Mouse (Mus musculus) adrenal gland, adult 18-20 months (tissue): ENCODE measurements around the gene Zfp82. TPM values are rescaled to one million over a fixed set of nuclear protein-coding genes. Genes with fewer than 3 reads are reported as not detected.

Experiments
- microRNA-seq, 2 experiments: library from miRNA; unstranded; fragments of <30 nt; microRNA quantifications; one replicate each; pipeline ENCODE4 v1.2.0; 2021; ENCODE audit warnings: borderline number of aligned reads in 2 of 2
- total RNA-seq, 2 experiments: library from RNA; stranded (reverse); gene quantifications; 1 replicate in 1 of 2; 2 replicates in 1 of 2; pipeline ENCODE4 v1.2.3; 2021

Gene Zfp82
- total RNA-seq, 2 experiments from 2014 or later = 2.0 to 2.3 TPM

Small RNA genes lying within 50 kb of the gene (microRNA-seq; reads per million reads assigned to microRNA genes)
- gene Gm23368 = 0 reads per million in 2 experiments

Other genes starting within 250 kb of the Zfp82 start
- gene Zfp940, start 219.2 kb downstream of the Zfp82 start, total RNA-seq = 1 to 10 TPM in 1 of 2 experiments, under 1 TPM in 1; 0.53 to 2.2 TPM
- 1 to 10 TPM; 6.3 to 6.8 TPM for gene Zfp420, start 212.9 kb downstream of the Zfp82 start, total RNA-seq
- gene Zfp27, start 166.3 kb downstream of the Zfp82 start, total RNA-seq = 10 to 100 TPM in 1 of 2 experiments, 1 to 10 TPM in 1; 9.2 to 10.2 TPM
- gene Zfp383, start 164.7 kb downstream of the Zfp82 start, total RNA-seq = 1 to 10 TPM; 5.2 to 5.8 TPM
- 10 to 100 TPM in 1 of 2 experiments, 1 to 10 TPM in 1; 8.6 to 10.0 TPM for gene Zfp74, start 118.8 kb downstream of the Zfp82 start, total RNA-seq
- gene Zfp568, start 88.9 kb downstream of the Zfp82 start, total RNA-seq = 10 to 100 TPM in 1 of 2 experiments, 1 to 10 TPM in 1; 8.9 to 10.6 TPM
- gene Zfp14, start 21.5 kb downstream of the Zfp82 start, total RNA-seq = 1 to 10 TPM; 3.0 TPM
- not detected for gene Gm26920, start 17.5 kb upstream of the Zfp82 start, total RNA-seq
- gene Zfp566, start 17.6 kb upstream of the Zfp82 start, total RNA-seq = 1 to 10 TPM; 2.9 to 4.1 TPM
- gene Zfp260, start 21.9 kb upstream of the Zfp82 start, total RNA-seq = 10 to 100 TPM; 38.4 to 45.1 TPM
- gene Zfp382, start 49.0 kb upstream of the Zfp82 start, total RNA-seq = 1 to 10 TPM; 3.2 to 5.1 TPM
- gene Zfp146, start 96.8 kb upstream of the Zfp82 start, total RNA-seq = 10 to 100 TPM; 48.5 to 54.2 TPM
- gene Cox7a1, start 111.2 kb upstream of the Zfp82 start, total RNA-seq = 100 to 1,000 TPM; 349 to 810 TPM
- 100 to 1,000 TPM; 575 to 621 TPM for gene Capns1, start 125.9 kb upstream of the Zfp82 start, total RNA-seq
- 10 to 100 TPM; 51.1 to 64.1 TPM for gene Polr2i, start 159.0 kb upstream of the Zfp82 start, total RNA-seq
- 10 to 100 TPM; 86.2 to 93.6 TPM for gene Tbcb, start 159.4 kb upstream of the Zfp82 start, total RNA-seq
- not detected for gene Ovol3, start 162.8 kb upstream of the Zfp82 start, total RNA-seq
- under 1 TPM; 0.38 to 0.46 TPM for gene Thap8, start 207.2 kb upstream of the Zfp82 start, total RNA-seq
- 1 to 10 TPM; 4.9 to 6.7 TPM for gene Wdr62, start 207.5 kb upstream of the Zfp82 start, total RNA-seq
- 10 to 100 TPM; 22.6 to 24.3 TPM for gene Clip3, start 218.8 kb upstream of the Zfp82 start, total RNA-seq
- gene Alkbh6, start 235.8 kb upstream of the Zfp82 start, total RNA-seq = 10 to 100 TPM; 56.3 to 74.8 TPM
- 10 to 100 TPM; 21.8 to 31.5 TPM for gene Syne4, start 241.9 kb upstream of the Zfp82 start, total RNA-seq
- gene E130208F15Rik, start 248.8 kb upstream of the Zfp82 start, total RNA-seq = 1 to 10 TPM in 1 of 2 experiments, under 1 TPM in 1; 0.63 to 1.0 TPM